Mouse (Mus musculus): ENCODE results near the gene Ccs. TPM values are rescaled to one million over a fixed set of nuclear protein-coding genes. Genes with fewer than 3 reads are reported as not detected.
"Not testable (repeated sequence)": the region's sequence is repeated elsewhere in the genome, so short reads cannot be mapped to it uniquely, and the experiment has no call there.

The Ccs gene
- not detected in 2 replicates for polyA plus RNA-seq (2012; ENCODE audit: insufficient read depth, insufficient read length, low replicate concordance, missing spikeins)

- 0 out of 2 replicates have a peak within 1 kb of the TSS, but pooled peaks have one; percentile 8 for H3K27ac ChIP-seq (ENCODE audit: insufficient read depth, low read depth, low read length)
- peak within 1 kb of the TSS; percentile 60 for H3K4me3 ChIP-seq (ENCODE audit: insufficient read depth, low read depth, low read length)
- peaks cover 6% of the 10 kb centered on the region; the same call in 1 of the 2 replicates for H3K4me1 ChIP-seq (ENCODE audit: control insufficient read depth, insufficient read depth, low read length)
- WGBS = under 1% methylated on average over 25 of the region's 25 CpGs
- TF ChIP-seq POLR2A (IDR thresholded peaks at IDR 0.05; ENCODE audit: insufficient read depth, low read depth, low read length) = no peak
- TF ChIP-seq CTCF (IDR thresholded peaks at IDR 0.05; ENCODE audit: insufficient read depth, low read depth, low read length) = no peak
These were observed at the start of gene Ccs, which contains the start of gene Ccdc87 for GRCm38 (mm10) chr19:4839149-4839548. Gene Ccs, minus strand, starts transcription at chr19:4839332. Gene Ccdc87, plus strand, starts transcription at chr19:4839366.

- TF ChIP-seq CTCF (IDR thresholded peaks at IDR 0.05; ENCODE audit: insufficient read depth, low read depth, low read length) (no peak), POLR2A (IDR thresholded peaks at IDR 0.05; ENCODE audit: insufficient read depth, low read depth, low read length) (no peak)
- Histone ChIP-seq H3K4me1 (ENCODE audit: control insufficient read depth, insufficient read depth, low read length) (peaks cover 9% of the 10 kb centered on the region), H3K27ac (ENCODE audit: insufficient read depth, low read depth, low read length) (no peak overlapping the region), H3K4me3 (ENCODE audit: insufficient read depth, low read depth, low read length) (no peak overlapping the region)
- 84% methylated on average over 4 of the region's 4 CpGs for WGBS
These were observed 44.8 kb upstream of the Ccs start for GRCm38 (mm10) chr19:4883961-4884360.

GRCm38 (mm10) chr19:4879324-4879703, 40.2 kb upstream of the Ccs start:
- Histone ChIP-seq H3K27ac (ENCODE audit: insufficient read depth, low read depth, low read length) (no peak overlapping the region), H3K4me1 (ENCODE audit: control insufficient read depth, insufficient read depth, low read length) (peaks cover 17% of the 10 kb centered on the region), H3K4me3 (ENCODE audit: insufficient read depth, low read depth, low read length) (no peak overlapping the region)
- TF ChIP-seq POLR2A (IDR thresholded peaks at IDR 0.05; ENCODE audit: insufficient read depth, low read depth, low read length) (no peak), CTCF (IDR thresholded peaks at IDR 0.05; ENCODE audit: insufficient read depth, low read depth, low read length) (no peak)
- 62% methylated on average over 10 of the region's 10 CpGs for WGBS

GRCm38 (mm10) chr19:4878405-4879323, 39.5 kb upstream of the Ccs start, which contains the start of gene Zdhhc24:
Gene Zdhhc24, plus strand, starts transcription at chr19:4878668.
- H3K4me1 ChIP-seq (ENCODE audit: control insufficient read depth, insufficient read depth, low read length) = peaks cover 17% of the 10 kb centered on the region
- peak within 1 kb of the TSS; percentile 66 for H3K4me3 ChIP-seq (ENCODE audit: insufficient read depth, low read depth, low read length)
- TF ChIP-seq CTCF (IDR thresholded peaks at IDR 0.05; ENCODE audit: insufficient read depth, low read depth, low read length) = no peak
- TF ChIP-seq POLR2A (IDR thresholded peaks at IDR 0.05; ENCODE audit: insufficient read depth, low read depth, low read length) = peak; percentile 67; the same call in 1 of the 2 replicates
- H3K27ac ChIP-seq (ENCODE audit: insufficient read depth, low read depth, low read length) = no peak within 1 kb of the TSS
- WGBS = under 1% methylated on average over 52 of the region's 52 CpGs

- Histone ChIP-seq H3K4me3 (ENCODE audit: insufficient read depth, low read depth, low read length) (peak within 1 kb of the TSS; percentile 66), H3K4me1 (ENCODE audit: control insufficient read depth, insufficient read depth, low read length) (peaks cover 17% of the 10 kb centered on the region), H3K27ac (ENCODE audit: insufficient read depth, low read depth, low read length) (no peak within 1 kb of the TSS)
- no peak for TF ChIP-seq POLR2A (IDR thresholded peaks at IDR 0.05; ENCODE audit: insufficient read depth, low read depth, low read length)
- no peak for TF ChIP-seq CTCF (IDR thresholded peaks at IDR 0.05; ENCODE audit: insufficient read depth, low read depth, low read length)
- WGBS = 6% methylated on average over 17 of the region's 17 CpGs
These were observed 38.7 kb upstream of the Ccs start, which contains the start of gene Actn3 for GRCm38 (mm10) chr19:4877785-4878184. Gene Actn3, minus strand, starts transcription at chr19:4877909.

GRCm38 (mm10) chr19:4876755-4877154, 37.6 kb upstream of the Ccs start:
- 72% methylated on average over 3 of the region's 3 CpGs for WGBS
- Histone ChIP-seq H3K27ac (ENCODE audit: insufficient read depth, low read depth, low read length) (no peak overlapping the region), H3K4me1 (ENCODE audit: control insufficient read depth, insufficient read depth, low read length) (peaks cover 17% of the 10 kb centered on the region), H3K4me3 (ENCODE audit: insufficient read depth, low read depth, low read length) (no peak overlapping the region)
- TF ChIP-seq CTCF (IDR thresholded peaks at IDR 0.05; ENCODE audit: insufficient read depth, low read depth, low read length) (no peak), POLR2A (IDR thresholded peaks at IDR 0.05; ENCODE audit: insufficient read depth, low read depth, low read length) (no peak)

GRCm38 (mm10) chr19:4876241-4876640, 37.1 kb upstream of the Ccs start:
- no peak for TF ChIP-seq POLR2A (IDR thresholded peaks at IDR 0.05; ENCODE audit: insufficient read depth, low read depth, low read length)
- Histone ChIP-seq H3K4me3 (ENCODE audit: insufficient read depth, low read depth, low read length) (no peak overlapping the region), H3K27ac (ENCODE audit: insufficient read depth, low read depth, low read length) (no peak overlapping the region), H3K4me1 (ENCODE audit: control insufficient read depth, insufficient read depth, low read length) (peaks cover 17% of the 10 kb centered on the region)
- 67% methylated on average over 4 of the region's 4 CpGs for WGBS

- H3K4me3 ChIP-seq (ENCODE audit: insufficient read depth, low read depth, low read length); H3K27ac ChIP-seq (ENCODE audit: insufficient read depth, low read depth, low read length): not testable (repeated sequence)
- WGBS = 83% methylated on average over 1 of the region's 1 CpGs
- peaks cover 10% of the 10 kb centered on the region for H3K4me1 ChIP-seq (ENCODE audit: control insufficient read depth, insufficient read depth, low read length)
These were observed 35.5 kb upstream of the Ccs start for GRCm38 (mm10) chr19:4874613-4875012.

- Histone ChIP-seq H3K4me1 (ENCODE audit: control insufficient read depth, insufficient read depth, low read length) (peaks cover 6% of the 10 kb centered on the region), H3K4me3 (ENCODE audit: insufficient read depth, low read depth, low read length) (no peak overlapping the region), H3K27ac (ENCODE audit: insufficient read depth, low read depth, low read length) (no peak overlapping the region)
- 7% methylated on average over 17 of the region's 17 CpGs for WGBS
- TF ChIP-seq POLR2A (IDR thresholded peaks at IDR 0.05; ENCODE audit: insufficient read depth, low read depth, low read length) (no peak), CTCF (IDR thresholded peaks at IDR 0.05; ENCODE audit: insufficient read depth, low read depth, low read length) (no peak)
These were observed 26.0 kb upstream of the Ccs start for GRCm38 (mm10) chr19:4865147-4865546.
